8 mouse cellular contexts compared by ENCODE assay signal in genomic region chr13:9562921-9563320, GRCm38 (mm10).
DNase-seq lines count a peak whose midpoint lies in the region; ATAC-seq and TF ChIP-seq lines count a peak whose summit lies in the region.

No protein-coding gene starts in this region.

- TF ChIP-seq CTCF in heart, postnatal 0 days (IDR thresholded peaks at IDR 0.05; ENCODE audit: low read depth), result peak; percentile 45
- peak; percentile 77 for TF ChIP-seq CTCF in G1E (IDR thresholded peaks at IDR 0.05; ENCODE audit: low read depth, low read length)
- peak; percentile 58 for TF ChIP-seq CTCF in lung, embryonic 14.5 days (IDR thresholded peaks at IDR 0.05; ENCODE audit: low read depth)
- no peak; the same call in 1 of the 2 replicates for TF ChIP-seq CTCF in thymus, adult 2 months (IDR thresholded peaks at IDR 0.05; ENCODE audit: borderline replicate concordance, control insufficient read depth, extremely low read depth, insufficient read depth, low read length, poor library complexity)

- no peak overlapping the region for H3K4me2 ChIP-seq in heart, postnatal 0 days (ENCODE audit: low read depth, low read length)
- H3K4me2 ChIP-seq in heart, embryonic 12.5 days, result no peak overlapping the region
- no peak overlapping the region for H3K4me2 ChIP-seq in lung, embryonic 14.5 days

- no peak for ATAC-seq in heart, postnatal 0 days (ENCODE audit: insufficient read depth, low read depth)
- no peak for ATAC-seq in heart, embryonic 12.5 days (ENCODE audit: insufficient number of reproducible peaks, low FRiP score)
- ATAC-seq in G1E (ENCODE audit: extremely low read depth, insufficient number of reproducible peaks, low FRiP score, poor library complexity, severe bottlenecking), result no peak
- no peak for ATAC-seq in lung, embryonic 14.5 days (ENCODE audit: insufficient read depth)
- ATAC-seq in erythroid progenitor cell, adult 5-6 weeks (replicated peaks; ENCODE audit: low FRiP score, poor library complexity, severe bottlenecking), result no peak

- TF ChIP-seq EP300 in heart, postnatal 0 days (IDR thresholded peaks at IDR 0.05; ENCODE audit: low read depth), result no peak

- H3K36me3 ChIP-seq in heart, postnatal 0 days (replicated peaks; ENCODE audit: control insufficient read depth, insufficient read depth, low read length), result peaks cover 26% of the 10 kb centered on the region
- 0 out of 2 replicates have a peak, but pooled peaks cover 3% of the 10 kb centered on the region for H3K36me3 ChIP-seq in heart, embryonic 12.5 days
- H3K36me3 ChIP-seq in G1E (replicated peaks), result no peaks in the 10 kb centered on the region
- 0 out of 2 replicates have a peak, but pooled peaks cover 3% of the 10 kb centered on the region for H3K36me3 ChIP-seq in lung, embryonic 14.5 days (ENCODE audit: insufficient read depth)
- H3K36me3 ChIP-seq in thymus, adult 2 months (ENCODE audit: control insufficient read depth, insufficient read depth, low read length), result no peaks in the 10 kb centered on the region

- no peaks in the 10 kb centered on the region for H3K27me3 ChIP-seq in heart, postnatal 0 days (ENCODE audit: control insufficient read depth, insufficient read depth, low read length)
- no peaks in the 10 kb centered on the region for H3K27me3 ChIP-seq in heart, embryonic 12.5 days (replicated peaks)
- peaks cover 5% of the 10 kb centered on the region; the same call in 1 of the 2 replicates for H3K27me3 ChIP-seq in G1E (ENCODE audit: insufficient read depth, low read length)
- no peaks in the 10 kb centered on the region for H3K27me3 ChIP-seq in lung, embryonic 14.5 days (ENCODE audit: insufficient read depth, low read length)
- no peaks in the 10 kb centered on the region for H3K27me3 ChIP-seq in thymus, adult 2 months (ENCODE audit: control insufficient read depth, insufficient read depth, low read length)

- no peaks in the 10 kb centered on the region for H3K4me1 ChIP-seq in heart, postnatal 0 days (ENCODE audit: control insufficient read depth, insufficient read depth)
- peaks cover 12% of the 10 kb centered on the region for H3K4me1 ChIP-seq in heart, embryonic 12.5 days (replicated peaks)
- no peaks in the 10 kb centered on the region for H3K4me1 ChIP-seq in G1E (ENCODE audit: insufficient read depth, low read depth, low read length)
- no peaks in the 10 kb centered on the region for H3K4me1 ChIP-seq in lung, embryonic 14.5 days (ENCODE audit: insufficient read depth)
- H3K4me1 ChIP-seq in thymus, adult 2 months (replicated peaks; ENCODE audit: control insufficient read depth, insufficient read depth, low read length), result no peaks in the 10 kb centered on the region

- H3K27ac ChIP-seq in heart, postnatal 0 days (ENCODE audit: low read depth), result no peak overlapping the region
- H3K27ac ChIP-seq in heart, embryonic 12.5 days (ENCODE audit: poor library complexity, severe bottlenecking), result no peak overlapping the region
- H3K27ac ChIP-seq in lung, embryonic 14.5 days (ENCODE audit: low read depth), result no peak overlapping the region
- no peak overlapping the region for H3K27ac ChIP-seq in thymus, adult 2 months (ENCODE audit: control insufficient read depth, insufficient read depth, low read length)

- H3K4me3 ChIP-seq in heart, postnatal 0 days (ENCODE audit: low read depth, low read length), result no peak overlapping the region
- no peak overlapping the region for H3K4me3 ChIP-seq in heart, embryonic 12.5 days
- no peak overlapping the region for H3K4me3 ChIP-seq in G1E (ENCODE audit: low read depth, low read length)
- no peak overlapping the region for H3K4me3 ChIP-seq in lung, embryonic 14.5 days (ENCODE audit: low read depth, low read length)
- H3K4me3 ChIP-seq in thymus, adult 2 months (ENCODE audit: control insufficient read depth, insufficient read depth, low read length), result no peak overlapping the region

- no peak overlapping the region for H3K9ac ChIP-seq in heart, postnatal 0 days (replicated peaks; ENCODE audit: low read depth, low read length)
- H3K9ac ChIP-seq in heart, embryonic 12.5 days, result no peak overlapping the region
- no peak overlapping the region for H3K9ac ChIP-seq in lung, embryonic 14.5 days

- WGBS in heart, postnatal 0 days, result 14% methylated on average over 2 of the region's 2 CpGs
- 3% methylated on average over 2 of the region's 2 CpGs for WGBS in heart, embryonic 12.5 days
- 10% methylated on average over 2 of the region's 2 CpGs for WGBS in lung, embryonic 14.5 days
- WGBS in thymus, adult 2 months, result 54% methylated on average over 2 of the region's 2 CpGs

- TF ChIP-seq POLR2A in thymus, adult 2 months (IDR thresholded peaks at IDR 0.05; ENCODE audit: control insufficient read depth, extremely low read depth, insufficient read depth, low read length, poor library complexity), result no peak

- DNase-seq in heart, postnatal 0 days (ENCODE audit: low spot score), result peak; percentile 19
- peak; percentile 1 for DNase-seq in 3134 (ENCODE audit: extremely low read depth, insufficient read length, low spot score)
- no peak for DNase-seq in G1E (ENCODE audit: low spot score)
- DNase-seq in embryo, embryonic 10.5 days (ENCODE audit: low spot score), result peak; percentile 54
- peak; percentile 51 for DNase-seq in lung, embryonic 14.5 days
- DNase-seq in thymus, adult 2 months, result peak; percentile 56

- H3K9me3 ChIP-seq in heart, postnatal 0 days (replicated peaks; ENCODE audit: control insufficient read depth, low read length), result no peaks in the 10 kb centered on the region
- H3K9me3 ChIP-seq in heart, embryonic 12.5 days (replicated peaks), result no peaks in the 10 kb centered on the region
- no peaks in the 10 kb centered on the region for H3K9me3 ChIP-seq in G1E (replicated peaks)
- H3K9me3 ChIP-seq in lung, embryonic 14.5 days (ENCODE audit: low read depth, low read length), result no peaks in the 10 kb centered on the region
